Mouse (Mus musculus): ENCODE measurements at regions not wholly inside any gene's neighbourhood (a gene's known extent, or its start where the extent isn't known, plus 50 kb on each side); places are given as distances from the start of the nearest gene placed in this dataset.

GRCm38 (mm10) chr7:73323556-73323955 lies 51.8 kb upstream of the Rgma start:
- DNase-seq (ENCODE audit: low read depth): no peak

GRCm38 (mm10) chr7:73325503-73325902 lies 49.8 kb upstream of the Rgma start:
- no peak for DNase-seq (ENCODE audit: low read depth)
